Mouse (Mus musculus): ENCODE measurements around the gene Fubp3.
"Not testable (repeated sequence)": the region's sequence is repeated elsewhere in the genome, so short reads cannot be mapped to it uniquely, and the experiment has no call there.

Fubp3 gene

GRCm38 (mm10) chr2:31572051-31572914 is at the start of gene Fubp3:
Gene Fubp3, plus strand, starts transcription at chr2:31572651.
- peak; percentile 78 to 83 for DNase-seq

GRCm38 (mm10) chr2:31524641-31525040 is 47.8 kb upstream of the Fubp3 start:
- DNase-seq = no peak

- no peak for DNase-seq
These were observed 46.7 kb upstream of the Fubp3 start for GRCm38 (mm10) chr2:31525778-31526177.

GRCm38 (mm10) chr2:31530201-31530600 is 42.2 kb upstream of the Fubp3 start:
- DNase-seq = no peak

GRCm38 (mm10) chr2:31537054-31537453 is 35.4 kb upstream of the Fubp3 start:
- no peak for DNase-seq

GRCm38 (mm10) chr2:31538745-31539144 is 33.7 kb upstream of the Fubp3 start:
- no peak for DNase-seq

GRCm38 (mm10) chr2:31541581-31541980 is 30.9 kb upstream of the Fubp3 start:
- DNase-seq = no peak

- no peak for DNase-seq
These were observed 24.7 kb upstream of the Fubp3 start for GRCm38 (mm10) chr2:31547726-31548125.

- no peak for DNase-seq
These were observed 21.9 kb upstream of the Fubp3 start for GRCm38 (mm10) chr2:31550503-31550902.

GRCm38 (mm10) chr2:31551351-31551750 is 21.1 kb upstream of the Fubp3 start:
- DNase-seq = not testable (repeated sequence)

- no peak for DNase-seq
These were observed 20.5 kb upstream of the Fubp3 start for GRCm38 (mm10) chr2:31551971-31552370.

- DNase-seq = no peak
These were observed 17.8 kb upstream of the Fubp3 start for GRCm38 (mm10) chr2:31554619-31555018.

GRCm38 (mm10) chr2:31572915-31573635 is 624 bp downstream of the Fubp3 start:
- no peak for DNase-seq

GRCm38 (mm10) chr2:31581617-31582016 is 9.2 kb downstream of the Fubp3 start:
- no peak for DNase-seq

- DNase-seq = no peak
These were observed 19.5 kb downstream of the Fubp3 start for GRCm38 (mm10) chr2:31591799-31592484.

- DNase-seq = no peak
These were observed 35.1 kb downstream of the Fubp3 start for GRCm38 (mm10) chr2:31607555-31607954.

GRCm38 (mm10) chr2:31609859-31610261 is 37.4 kb downstream of the Fubp3 start:
- DNase-seq = no peak

GRCm38 (mm10) chr2:31610922-31611321 is 38.5 kb downstream of the Fubp3 start:
- DNase-seq = no peak

GRCm38 (mm10) chr2:31611400-31611799 is 38.9 kb downstream of the Fubp3 start:
- peak in 1 of 2 experiments; percentile 10 for DNase-seq

GRCm38 (mm10) chr2:31612627-31613026 is 40.2 kb downstream of the Fubp3 start:
- DNase-seq = no peak

- DNase-seq = no peak
These were observed 41.3 kb downstream of the Fubp3 start for GRCm38 (mm10) chr2:31613781-31614180.

GRCm38 (mm10) chr2:31618484-31619161 is 46.2 kb downstream of the Fubp3 start:
- DNase-seq = no peak

- no peak for DNase-seq
These were observed 46.8 kb downstream of the Fubp3 start for GRCm38 (mm10) chr2:31619208-31619607.

Measured in thymus, postnatal 36 days (tissue).